In genomic region chr4:93334636-93335117, GRCm38 (mm10) we compare ENCODE assay signal across 8 mouse cellular contexts. TPM values are rescaled to one million over a fixed set of nuclear protein-coding genes. Genes with fewer than 3 reads are reported as not detected.
A peak's percentile ranks its signal among the peaks of the same experiment; 100 is the strongest.
DNase-seq lines count a peak whose midpoint lies in the region; ATAC-seq lines count a peak whose summit lies in the region.

No protein-coding gene starts in this region.

- ATAC-seq in hindbrain, embryonic 14.5 days (ENCODE audit: low FRiP score): peak; percentile 90

- no peaks in the 10 kb centered on the region for H3K4me1 ChIP-seq in hindbrain, embryonic 14.5 days (replicated peaks; ENCODE audit: control insufficient read depth, insufficient read depth, low read length)

- H3K27me3 ChIP-seq in hindbrain, embryonic 14.5 days (ENCODE audit: control insufficient read depth, insufficient read depth, low read length): no peaks in the 10 kb centered on the region

- 1% methylated on average over 45 of the region's 49 CpGs for WGBS in hindbrain, embryonic 14.5 days

- H3K4me3 ChIP-seq in hindbrain, embryonic 14.5 days (replicated peaks; ENCODE audit: low read length): peak overlapping the region; percentile 83

- H3K27ac ChIP-seq in hindbrain, embryonic 14.5 days: peak overlapping the region; percentile 97

- peak overlapping the region; percentile 95 for H3K9ac ChIP-seq in hindbrain, embryonic 14.5 days

- H3K4me2 ChIP-seq in hindbrain, embryonic 14.5 days (replicated peaks): peak overlapping the region; percentile 94

- H3K9me3 ChIP-seq in hindbrain, embryonic 14.5 days (ENCODE audit: control insufficient read depth, low read length): no peaks in the 10 kb centered on the region

- DNase-seq in T-cell, adult 2 months (ENCODE audit: low spot score): peak; percentile 61
- peak; percentile 83 to 90 for DNase-seq in cerebellum, postnatal 25 days
- peak; percentile 24 to 58 for DNase-seq in frontal cortex, postnatal 25 days (ENCODE audit: low spot score in 2 of 2)
- peak; percentile 65 for DNase-seq in hindbrain, embryonic 14.5 days (ENCODE audit: low spot score)
- peak; percentile 69 to 75 for DNase-seq in layer of hippocampus, postnatal 36 days
- DNase-seq in lung, postnatal 25 days (ENCODE audit: low spot score): peak; percentile 89
- peak; percentile 90 for DNase-seq in retina, postnatal 1 day
- DNase-seq in urinary bladder, adult 18-20 months (ENCODE audit: low spot score in 2 of 2): peak; percentile 83 to 87

- H3K36me3 ChIP-seq in hindbrain, embryonic 14.5 days (replicated peaks; ENCODE audit: control insufficient read depth, insufficient read depth): no peaks in the 10 kb centered on the region

RNA-seq across cellular contexts. Expression of gene Tusc1, which starts 0.6 kb away (rescaled TPM):
- 18.9 and 19.6 TPM in 2 replicates for polyA plus RNA-seq in hindbrain, embryonic 14.5 days (2014; fragmentation: Nextera tagmentation; extraction: Ambion mirVana)
- 10 to 100 TPM; 10.7 to 12.8 TPM for total RNA-seq in layer of hippocampus, postnatal 36 days (2021)

Comparison
In these comparisons a context has a peak if more than half of its experiments do, and no peak if none do; other contexts are left out.
1. Peak in every context shown above with its lines: DNase-seq, ATAC-seq, H3K4me3 ChIP-seq and H3K27ac ChIP-seq.